Mouse (Mus musculus) myocyte (in vitro differentiated cells): Measurements from ENCODE around the gene Fcer1g. TPM values are rescaled to one million over a fixed set of nuclear protein-coding genes. Genes with fewer than 3 reads are reported as not detected.
A peak's percentile ranks its signal among the peaks of the same experiment; 100 is the strongest.

Experiments used
- H3K27me3 ChIP-seq: one replicate; pipeline ENCODE4 v1.6.1; 2011; ENCODE audit not compliant: control insufficient read depth, insufficient read depth, insufficient read length
- H3K36me3 ChIP-seq: one replicate; pipeline ENCODE4 v1.6.1; 2011; ENCODE audit not compliant: control insufficient read depth, insufficient read depth
- H3K4me2 ChIP-seq: one replicate; pipeline ENCODE4 v1.6.1; 2011; ENCODE audit warnings: low read depth, control low read depth
- H3K4me3 ChIP-seq: one replicate; pipeline ENCODE4 v1.5.1; 2011; ENCODE audit warnings: mild to moderate bottlenecking, control low read depth, moderate library complexity
- H3K79me2 ChIP-seq: one replicate; pipeline ENCODE4 v1.6.1; 2011; ENCODE audit not compliant: control insufficient read depth, insufficient read depth
- H3ac ChIP-seq: one replicate; pipeline ENCODE4 v1.6.1; 2011; ENCODE audit not compliant: control insufficient read depth, insufficient read length
- CEBPB ChIP-seq: IDR thresholded peaks from 2 replicates; pipeline ENCODE4 v1.6.1; 2011; ENCODE audit warnings: mild to moderate bottlenecking, moderate library complexity; ENCODE audit not compliant: poor library complexity, insufficient read depth, severe bottlenecking
- E2F4 ChIP-seq: IDR thresholded peaks from one replicate; pipeline ENCODE4 v1.6.1; 2011; ENCODE audit warnings: mild to moderate bottlenecking, control low read depth, moderate library complexity; ENCODE audit not compliant: insufficient read depth
- MAX ChIP-seq: IDR thresholded peaks from one replicate; pipeline ENCODE4 v1.6.1; 2011; ENCODE audit warnings: low read depth, mild to moderate bottlenecking, control low read depth
- MYOD1 ChIP-seq, 3 experiments: IDR thresholded peaks; one replicate each; pipeline ENCODE4 v1.6.1; 2011; ENCODE audit warnings: control low read depth in 2 of 3, low read depth in 2 of 3, mild to moderate bottlenecking in 2 of 3, moderate library complexity in 1 of 3; ENCODE audit not compliant: insufficient read length in 2 of 3, control insufficient read depth in 1 of 3
- MYOG ChIP-seq, 3 experiments: IDR thresholded peaks; one replicate each; pipeline ENCODE4 v1.6.1; 2011; ENCODE audit warnings: control low read depth in 2 of 3, low read depth in 2 of 3, mild to moderate bottlenecking in 2 of 3; ENCODE audit not compliant: insufficient read length in 2 of 3, control insufficient read depth in 1 of 3, insufficient read depth in 1 of 3
- POLR2A ChIP-seq: IDR thresholded peaks from one replicate; pipeline ENCODE4 v1.6.1; 2011; ENCODE audit warnings: low read depth, mild to moderate bottlenecking, control low read depth, moderate library complexity; ENCODE audit not compliant: insufficient read length
- POLR2AphosphoS2 ChIP-seq: IDR thresholded peaks from one replicate; pipeline ENCODE4 v1.6.1; 2011; ENCODE audit warnings: low read depth, control low read depth; ENCODE audit not compliant: insufficient read length
- REST ChIP-seq: IDR thresholded peaks from one replicate; pipeline ENCODE4 v1.6.1; 2011; ENCODE audit warnings: mild to moderate bottlenecking, control low read depth, moderate library complexity; ENCODE audit not compliant: insufficient read depth, insufficient read length
- SRF ChIP-seq: IDR thresholded peaks from one replicate; pipeline ENCODE4 v1.6.1; 2011; ENCODE audit warnings: low read depth; ENCODE audit not compliant: control insufficient read depth, insufficient read length
- TCF12 ChIP-seq: IDR thresholded peaks from one replicate; pipeline ENCODE4 v1.6.1; 2011; ENCODE audit warnings: mild to moderate bottlenecking, control low read depth; ENCODE audit not compliant: poor library complexity, insufficient read depth, severe bottlenecking
- TCF3 ChIP-seq: IDR thresholded peaks from one replicate; pipeline ENCODE4 v1.6.1; 2011; ENCODE audit warnings: low read depth, control low read depth; ENCODE audit not compliant: insufficient read length
- USF1 ChIP-seq: IDR thresholded peaks from one replicate; pipeline ENCODE4 v1.6.1; 2011; ENCODE audit warnings: low read depth, mild to moderate bottlenecking, control low read depth, moderate library complexity
- polyA plus RNA-seq: library from polyadenylated mRNA; unstranded; fragments of >200 nt; fragmentation: generic; extraction: Trizol; gene quantifications from one replicate; pipeline ENCODE4 v1.2.1, GENCODE M21; 2012; ENCODE audit warnings: missing spikeins

Fcer1g gene
- polyA plus RNA-seq, 1 experiment = not detected

GRCm38 (mm10) chr1:171263666-171264461 is 29.7 kb upstream of the Fcer1g start:
- no peaks in the 10 kb centered on the region for H3K27me3 ChIP-seq
- no peak overlapping the region for H3ac ChIP-seq
- H3K4me2 ChIP-seq = peak overlapping the region; percentile 57
- H3K4me3 ChIP-seq = no peak overlapping the region
- H3K36me3 ChIP-seq = no peaks in the 10 kb centered on the region
- no peaks in the 10 kb centered on the region for H3K79me2 ChIP-seq
- TF ChIP-seq POLR2AphosphoS2 (no peak), E2F4 (no peak), TCF12 (no peak), POLR2A (no peak), MYOD1 (IDR thresholded peaks at IDR 0.05; ENCODE audit: control insufficient read depth in 1 of 3, insufficient read length in 2 of 3, low read depth in 2 of 3) (no peak)

GRCm38 (mm10) chr1:171263185-171263611 is 29.0 kb upstream of the Fcer1g start:
- no peak overlapping the region for H3ac ChIP-seq
- TF ChIP-seq SRF = peak; percentile 54
- no peak for TF ChIP-seq MYOG (IDR thresholded peaks at IDR 0.05; ENCODE audit: control insufficient read depth in 1 of 3, insufficient read depth in 1 of 3, insufficient read length in 2 of 3, low read depth in 2 of 3)
- no peaks in the 10 kb centered on the region for H3K79me2 ChIP-seq
- no peaks in the 10 kb centered on the region for H3K36me3 ChIP-seq
- no peaks in the 10 kb centered on the region for H3K27me3 ChIP-seq
- H3K4me3 ChIP-seq = peak overlapping the region; percentile 1
- peak overlapping the region; percentile 96 for H3K4me2 ChIP-seq

- H3ac ChIP-seq = no peak overlapping the region
- H3K79me2 ChIP-seq = no peaks in the 10 kb centered on the region
- H3K4me2 ChIP-seq = peak overlapping the region; percentile 96
- H3K36me3 ChIP-seq = no peaks in the 10 kb centered on the region
- H3K27me3 ChIP-seq = no peaks in the 10 kb centered on the region
- H3K4me3 ChIP-seq = peak overlapping the region; percentile 1
- TF ChIP-seq E2F4 = no peak
- no peak for TF ChIP-seq CEBPB
- TF ChIP-seq POLR2AphosphoS2 = no peak
- TF ChIP-seq USF1 = no peak
These were observed 28.5 kb upstream of the Fcer1g start for GRCm38 (mm10) chr1:171262594-171263130.

GRCm38 (mm10) chr1:171260316-171260715 is 26.2 kb upstream of the Fcer1g start:
- Histone ChIP-seq H3K79me2 (no peaks in the 10 kb centered on the region), H3K4me3 (no peak overlapping the region), H3K36me3 (no peaks in the 10 kb centered on the region), H3K4me2 (no peak overlapping the region), H3ac (no peak overlapping the region), H3K27me3 (no peaks in the 10 kb centered on the region)
- TF ChIP-seq MYOG (IDR thresholded peaks at IDR 0.05; ENCODE audit: control insufficient read depth in 1 of 3, insufficient read depth in 1 of 3, insufficient read length in 2 of 3, low read depth in 2 of 3) = no peak
- TF ChIP-seq POLR2A = no peak
- TF ChIP-seq POLR2AphosphoS2 = no peak

- Histone ChIP-seq H3K4me3 (no peak overlapping the region), H3K36me3 (no peaks in the 10 kb centered on the region)
These were observed 24.8 kb upstream of the Fcer1g start for GRCm38 (mm10) chr1:171258921-171259320.

GRCm38 (mm10) chr1:171257781-171258180 is 23.6 kb upstream of the Fcer1g start:
- no peaks in the 10 kb centered on the region for H3K36me3 ChIP-seq
- TF ChIP-seq SRF = no peak
- TF ChIP-seq MYOD1 (IDR thresholded peaks at IDR 0.05; ENCODE audit: control insufficient read depth in 1 of 3, insufficient read length in 2 of 3, low read depth in 2 of 3) = no peak
- TF ChIP-seq REST = no peak
- TF ChIP-seq E2F4 = no peak
- TF ChIP-seq POLR2A = no peak
- no peak for TF ChIP-seq TCF3
- TF ChIP-seq USF1 = no peak
- no peak for TF ChIP-seq MYOG (IDR thresholded peaks at IDR 0.05; ENCODE audit: control insufficient read depth in 1 of 3, insufficient read depth in 1 of 3, insufficient read length in 2 of 3, low read depth in 2 of 3)
- TF ChIP-seq MAX = no peak
- no peak for TF ChIP-seq POLR2AphosphoS2
- TF ChIP-seq TCF12 = no peak
- no peak overlapping the region for H3K4me3 ChIP-seq
- no peaks in the 10 kb centered on the region for H3K79me2 ChIP-seq
- H3K27me3 ChIP-seq = no peaks in the 10 kb centered on the region
- no peak overlapping the region for H3ac ChIP-seq
- no peak overlapping the region for H3K4me2 ChIP-seq

More at GRCm38 (mm10) chr1:171258921-171259320, 24.8 kb upstream of the Fcer1g start:
- TF ChIP-seq TCF12 = no peak
- Histone ChIP-seq H3ac (no peak overlapping the region), H3K79me2 (no peaks in the 10 kb centered on the region), H3K27me3 (no peaks in the 10 kb centered on the region), H3K4me2 (no peak overlapping the region)
